Mouse (Mus musculus) megakaryocyte-erythroid progenitor cell, adult 5-6 weeks (primary cell): ENCODE results near the gene Cxcl15. TPM values are rescaled to one million over a fixed set of nuclear protein-coding genes. Genes with fewer than 3 reads are reported as not detected.
A peak's percentile ranks its signal among the peaks of the same experiment; 100 is the strongest.
"Not testable (repeated sequence)": the region's sequence is repeated elsewhere in the genome, so short reads cannot be mapped to it uniquely, and the experiment has no call there.

Experiments
- ATAC-seq: replicated peaks from 2 replicates; pipeline ENCODE4 v1.8.0; 2016; ENCODE audit warnings: mild to moderate bottlenecking, inconsistent platforms; ENCODE audit not compliant: severe bottlenecking, poor library complexity, low FRiP score, low TSS enrichment
- total RNA-seq, 2 experiments: library from RNA; stranded (forward) in 1 of 2; stranded (reverse) in 1 of 2; fragments of 200-1000, 215-1000 nt in 1 of 2; fragments of >200 nt in 1 of 2; fragmentation: Nextera tagmentation in 1 of 2; gene quantifications; 2 replicates each; pipeline ENCODE4 v1.2.3; 2014 to 2017

The Cxcl15 gene
- total RNA-seq, 2 experiments from 2014 or later: not detected

DNA sequence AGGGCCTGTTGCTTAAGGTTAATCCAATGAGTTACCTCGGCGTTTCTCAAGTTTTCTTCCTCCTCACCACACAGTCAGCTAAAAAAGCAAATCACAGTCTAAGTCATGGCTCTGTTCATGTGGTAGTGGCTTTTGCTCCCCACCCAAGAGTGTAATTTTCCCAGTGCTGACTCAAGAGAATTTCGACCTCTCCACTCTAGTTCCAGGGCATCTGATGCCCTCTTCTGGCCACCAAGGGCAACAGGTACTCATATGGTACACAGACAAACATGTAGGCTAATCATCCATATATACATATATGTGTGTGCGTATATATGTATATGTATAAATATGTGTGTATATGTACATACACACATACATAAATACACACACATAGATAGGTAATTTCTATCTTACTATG is 6.2 kb upstream of the Cxcl15 start:
- peak; percentile 55 for ATAC-seq

DNA sequence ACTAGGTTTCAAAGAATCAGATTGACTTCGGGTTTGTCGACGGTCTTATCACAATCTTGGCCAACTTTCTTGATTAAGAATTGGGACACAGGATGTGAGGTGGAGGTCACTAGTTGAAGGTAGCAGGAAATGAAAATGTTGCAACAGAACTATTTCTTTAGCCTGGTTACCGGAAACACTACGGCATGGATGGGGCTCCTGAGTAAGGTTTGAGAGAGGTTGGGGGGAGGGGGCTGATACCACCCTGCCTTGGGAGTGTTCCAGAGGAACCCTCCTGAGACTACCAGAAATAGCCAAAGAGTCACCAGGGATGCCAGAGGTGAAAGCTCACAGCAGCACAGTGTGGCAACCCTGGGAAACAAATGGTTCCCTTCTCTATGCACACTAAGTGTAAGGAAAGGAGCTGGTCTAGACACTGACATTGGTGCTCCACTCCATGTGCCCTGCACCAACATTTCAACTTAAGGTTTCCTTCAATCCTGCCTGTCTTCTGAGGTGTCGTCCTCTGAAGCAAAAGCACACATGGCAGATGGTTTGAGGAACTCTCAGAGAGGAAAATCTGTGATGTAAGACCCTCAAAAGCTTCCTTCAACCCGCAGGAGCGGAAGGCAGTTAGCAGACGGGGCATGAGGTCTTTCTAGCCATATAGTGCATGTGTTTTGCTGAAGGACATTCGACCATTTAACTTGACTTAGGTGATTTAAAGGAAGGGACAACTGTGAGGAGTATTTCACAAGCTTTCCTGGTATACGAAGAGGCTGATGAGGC is 4.8 kb upstream of the Cxcl15 start:
- no peak for ATAC-seq

DNA sequence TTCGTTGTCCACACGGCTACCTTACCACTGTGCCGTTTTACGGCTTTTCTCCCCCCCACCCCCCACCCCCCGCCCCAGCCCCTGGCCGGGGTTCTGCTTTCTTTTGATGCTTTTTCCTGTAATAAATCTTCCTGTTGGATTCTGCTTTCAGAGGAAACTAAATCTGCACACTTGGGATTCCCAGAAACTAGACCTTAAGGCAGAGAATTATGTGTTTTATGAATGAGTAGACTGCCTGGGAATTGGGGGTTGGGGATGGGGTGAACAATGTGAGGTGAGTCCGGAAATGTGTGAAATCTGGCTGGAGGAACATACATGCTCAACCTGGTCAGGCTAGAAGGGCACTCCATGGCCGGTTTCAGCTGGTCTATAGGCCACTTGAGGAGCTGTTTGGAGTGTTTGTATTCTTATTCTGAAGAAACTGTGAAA is 4.2 kb upstream of the Cxcl15 start:
- no peak for ATAC-seq

DNA sequence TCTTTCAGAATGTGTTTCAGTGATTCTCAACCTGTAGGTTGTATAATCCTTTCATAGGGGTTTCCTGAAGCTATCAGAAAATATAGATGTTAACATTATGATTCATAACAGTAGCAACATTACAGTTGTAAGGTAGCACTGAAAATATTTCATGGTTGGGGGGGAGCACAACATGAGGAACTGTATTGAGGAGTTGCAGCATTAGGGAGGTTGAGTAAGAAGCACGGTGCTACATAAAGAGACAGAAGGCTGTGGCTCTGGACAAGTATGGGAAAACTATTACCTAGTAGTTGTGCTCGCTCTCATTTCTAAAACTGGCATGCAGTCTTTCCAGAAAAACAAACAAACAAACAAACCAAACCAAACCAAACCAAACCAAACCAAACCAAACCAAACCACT is 1.1 kb downstream of the Cxcl15 start:
- ATAC-seq: not testable (repeated sequence)

DNA sequence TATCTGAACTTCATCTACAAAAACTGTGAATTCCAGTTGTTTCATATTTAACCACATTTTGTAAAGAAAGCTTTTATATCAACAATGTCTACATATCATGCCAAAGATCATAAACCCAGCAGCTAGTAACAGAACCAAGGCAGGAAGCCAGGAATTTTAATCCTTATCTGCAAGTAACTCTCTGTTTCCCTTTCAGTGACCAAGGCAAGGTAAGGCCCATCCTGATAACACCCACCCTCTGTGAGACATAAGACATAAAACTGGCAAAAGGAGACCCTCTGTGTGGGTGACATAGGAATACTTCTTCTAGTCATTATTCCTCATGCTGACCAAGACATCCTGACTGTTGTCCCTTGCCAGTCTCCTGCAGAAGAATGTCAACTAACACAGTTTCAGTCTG is 10.2 kb downstream of the Cxcl15 start:
- peak; percentile 61; the same call in 1 of the 2 replicates for ATAC-seq

DNA sequence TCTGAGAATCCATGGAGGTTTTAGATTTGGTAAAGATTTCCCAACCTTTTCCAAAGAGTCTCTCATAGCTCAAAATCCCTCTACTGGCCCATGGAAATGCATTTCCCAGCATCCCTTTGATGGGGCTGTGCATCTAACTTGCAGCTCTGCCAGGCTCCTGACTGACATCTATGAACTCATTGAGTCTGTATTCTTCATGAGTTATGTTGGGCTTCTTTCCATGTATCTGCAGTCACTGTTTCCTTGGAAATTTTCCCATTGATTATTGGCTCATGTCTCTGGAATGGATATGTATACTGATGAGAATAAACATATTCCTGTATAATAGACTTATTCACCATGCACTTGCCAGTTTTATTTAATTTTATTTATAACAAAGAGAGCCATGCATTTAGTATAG is 11.7 kb downstream of the Cxcl15 start:
- no peak for ATAC-seq

DNA sequence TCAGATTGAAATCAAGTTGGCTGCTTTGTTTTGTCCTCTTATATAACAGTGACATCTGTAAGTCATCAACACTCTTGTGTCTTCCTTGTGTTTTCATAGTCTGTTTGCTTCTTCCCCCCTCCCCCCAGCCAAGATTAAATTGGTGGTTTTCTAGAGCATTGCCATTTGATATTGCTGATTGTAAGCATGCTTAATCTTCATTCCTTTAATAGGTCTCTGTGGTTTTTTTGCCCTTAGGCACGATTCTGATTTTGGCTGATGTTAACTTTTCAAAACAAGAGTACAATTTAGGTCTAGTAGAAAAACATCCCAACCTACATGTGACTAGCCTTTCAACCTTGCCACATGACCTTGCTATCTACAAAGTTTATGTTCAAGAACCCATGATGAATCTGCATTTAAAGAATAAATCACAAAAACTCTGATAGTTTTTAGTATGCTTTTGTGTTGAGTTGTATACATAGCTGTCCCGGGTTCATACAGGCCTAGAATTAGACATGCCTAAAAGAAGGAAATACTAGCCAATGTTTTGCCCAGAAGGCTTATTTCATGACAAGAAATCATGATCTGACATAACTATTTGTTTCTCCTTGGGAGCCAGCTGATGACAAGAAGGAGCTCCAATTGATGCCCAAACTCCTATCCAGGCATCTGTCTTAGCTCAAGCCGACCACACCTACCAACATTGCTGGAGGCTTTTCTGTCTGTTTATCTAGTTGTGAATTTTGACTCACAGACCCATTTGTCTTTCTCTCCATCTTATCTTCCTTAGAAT is 13.0 kb downstream of the Cxcl15 start:
- ATAC-seq: no peak

DNA sequence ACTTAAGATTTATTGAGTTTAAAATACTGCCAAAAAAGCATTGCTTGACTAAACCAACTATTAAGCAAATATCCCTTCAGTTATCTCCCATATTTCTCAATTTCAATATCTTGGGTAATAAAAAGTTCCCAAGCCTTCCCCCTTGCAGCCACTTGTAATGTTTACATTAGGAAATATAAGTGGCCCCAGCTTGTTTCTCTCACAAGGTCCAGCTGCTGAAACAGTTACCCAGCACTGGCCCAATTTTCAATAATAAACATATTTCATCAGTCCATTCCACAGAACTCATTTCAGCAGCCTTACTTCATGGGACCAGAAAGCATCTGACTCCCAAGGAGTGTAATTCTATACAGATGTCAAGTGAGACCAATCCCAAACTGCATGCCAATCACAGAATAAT is 25.4 kb downstream of the Cxcl15 start:
- no peak for ATAC-seq

DNA sequence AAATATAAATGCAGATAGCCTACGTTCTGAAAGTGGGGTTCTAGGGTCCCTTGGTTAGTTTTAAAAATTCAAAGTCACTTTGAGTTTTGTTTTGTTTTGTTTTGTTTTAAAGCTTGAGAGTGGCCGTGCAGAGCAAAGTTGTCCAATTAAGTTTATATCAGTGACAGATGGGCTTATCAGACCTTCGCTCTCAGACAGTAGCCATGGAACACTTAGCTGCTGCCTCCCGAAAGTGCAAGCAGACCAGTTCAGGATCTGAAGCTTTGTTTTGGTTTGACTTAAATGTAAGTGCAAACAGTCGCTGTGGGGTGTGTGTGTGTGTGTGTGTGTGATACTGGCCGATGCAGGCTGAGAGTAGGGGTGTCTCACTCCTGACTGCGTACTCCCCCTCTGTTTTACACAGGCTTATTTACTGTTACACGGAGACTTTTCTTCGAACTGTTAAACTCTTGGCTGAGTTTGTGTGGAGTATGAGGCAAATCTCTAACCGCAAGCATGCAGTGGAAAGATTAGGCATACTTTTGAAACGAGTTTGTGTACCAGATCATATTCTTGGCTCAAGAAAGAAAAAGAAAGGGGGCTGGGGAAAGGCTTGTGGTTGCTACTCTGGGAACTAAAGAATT is 37.9 kb downstream of the Cxcl15 start:
- ATAC-seq: peak; percentile 94

DNA sequence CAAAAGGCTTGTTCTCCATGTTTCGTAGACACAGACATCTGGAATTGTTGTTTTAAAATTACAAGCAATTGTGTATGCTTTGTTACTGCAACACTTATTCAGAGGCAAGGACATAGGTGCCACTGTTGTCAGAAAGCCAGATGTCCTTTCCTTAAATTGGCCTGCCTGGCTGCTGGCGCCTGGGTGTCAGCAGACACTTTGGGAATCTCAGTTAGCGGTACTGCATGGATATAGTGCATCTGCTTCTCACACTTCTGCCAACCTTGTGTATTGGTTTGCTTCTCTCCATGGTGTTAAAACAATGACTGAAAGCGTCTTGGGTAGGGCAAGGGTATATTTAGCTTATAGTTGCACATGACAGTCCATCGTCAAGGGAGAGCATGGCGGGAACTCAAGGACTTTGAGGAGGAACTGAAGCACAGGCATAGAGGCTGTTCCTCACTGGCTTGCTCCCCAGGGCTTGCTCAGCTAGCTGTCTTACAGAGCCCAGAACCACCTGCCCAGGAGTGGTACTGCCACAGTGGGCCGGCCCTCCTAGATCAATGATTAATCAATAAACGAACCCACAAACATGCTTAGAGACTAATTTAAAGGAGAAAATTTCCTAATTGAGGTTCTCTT is 38.5 kb downstream of the Cxcl15 start:
- ATAC-seq: peak; percentile 22; the same call in 1 of the 2 replicates

DNA sequence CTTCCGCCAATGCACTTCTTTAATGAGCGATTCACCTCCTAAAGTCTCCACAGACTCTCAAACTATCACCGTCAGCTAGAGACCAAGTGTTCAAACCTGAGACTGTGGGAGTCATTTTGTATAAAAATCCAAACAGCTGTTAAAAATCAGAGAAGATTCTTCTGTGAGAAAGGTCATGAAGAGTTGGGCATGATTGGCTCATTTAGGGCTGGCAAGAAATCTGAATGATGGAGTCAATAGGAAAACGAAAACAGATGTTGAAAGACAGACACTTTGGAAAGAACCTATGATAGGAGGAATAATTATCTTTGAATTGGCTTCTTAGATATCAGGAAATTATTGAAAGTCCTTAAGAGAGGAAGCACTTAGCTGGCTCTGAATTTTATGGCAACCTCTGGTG is 40.1 kb downstream of the Cxcl15 start:
- no peak for ATAC-seq

DNA sequence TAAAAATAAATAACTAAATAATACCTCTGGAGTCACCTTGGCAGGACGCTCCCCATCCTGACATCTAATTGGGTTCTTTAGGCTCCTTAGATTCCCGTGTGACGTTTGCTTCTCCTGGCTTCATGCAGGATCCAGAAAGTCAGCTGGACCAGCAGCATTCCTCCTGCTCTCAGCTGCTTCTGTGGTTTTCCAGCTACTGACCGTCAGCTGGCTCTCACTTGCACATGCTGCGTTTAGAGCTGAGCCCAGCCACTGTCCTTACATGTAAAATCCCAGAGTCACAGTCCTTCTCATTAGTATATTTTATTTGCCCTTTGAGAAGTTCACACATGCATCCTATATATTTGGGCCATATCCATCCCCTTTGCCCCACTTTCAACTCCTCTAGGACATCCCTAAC is 44.2 kb downstream of the Cxcl15 start:
- ATAC-seq: no peak

DNA sequence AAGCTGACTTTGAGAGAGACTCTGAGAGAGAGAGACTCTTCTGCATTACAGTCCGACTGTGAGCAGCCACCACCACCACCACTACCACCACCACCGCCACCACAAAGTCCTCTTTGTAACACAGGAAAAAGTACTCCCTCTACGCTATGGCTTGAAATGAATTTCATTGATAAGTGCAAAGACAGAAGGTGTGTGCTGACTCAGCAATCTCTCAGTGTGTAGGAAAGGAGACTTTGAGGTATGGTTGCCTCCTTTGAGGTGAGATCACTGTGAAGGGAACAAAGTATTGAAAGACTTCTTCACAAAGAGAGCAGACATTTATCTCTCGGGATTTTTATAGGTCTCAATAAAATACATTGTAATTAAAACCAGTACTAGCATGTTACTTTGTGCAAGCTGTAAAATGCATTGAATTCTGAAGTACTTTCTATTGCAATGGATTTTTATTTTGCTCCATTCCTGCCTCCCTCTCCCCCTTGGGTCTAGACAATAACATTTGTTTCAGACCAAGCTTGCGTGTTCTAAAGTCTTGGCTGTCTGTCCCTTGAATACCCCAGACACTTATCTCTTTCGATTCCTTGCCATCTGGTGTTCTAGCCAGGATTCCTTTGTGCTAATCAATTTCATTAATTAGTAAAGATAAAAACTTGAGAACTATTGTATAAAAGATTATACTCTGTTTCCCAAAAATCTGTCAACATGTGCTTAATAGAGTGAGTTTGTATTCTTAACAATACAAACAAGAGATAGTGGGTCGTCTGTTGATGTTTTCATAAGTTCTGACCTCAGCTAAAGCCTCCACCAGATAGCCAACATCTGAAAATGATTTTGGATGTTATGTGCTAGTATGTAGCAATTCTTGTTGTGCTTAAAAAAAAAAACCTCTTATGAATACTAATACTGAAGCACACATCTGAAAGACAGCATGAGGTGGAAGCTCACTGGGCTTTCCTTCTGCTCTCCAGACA is 46.9 kb downstream of the Cxcl15 start:
- no peak for ATAC-seq

DNA sequence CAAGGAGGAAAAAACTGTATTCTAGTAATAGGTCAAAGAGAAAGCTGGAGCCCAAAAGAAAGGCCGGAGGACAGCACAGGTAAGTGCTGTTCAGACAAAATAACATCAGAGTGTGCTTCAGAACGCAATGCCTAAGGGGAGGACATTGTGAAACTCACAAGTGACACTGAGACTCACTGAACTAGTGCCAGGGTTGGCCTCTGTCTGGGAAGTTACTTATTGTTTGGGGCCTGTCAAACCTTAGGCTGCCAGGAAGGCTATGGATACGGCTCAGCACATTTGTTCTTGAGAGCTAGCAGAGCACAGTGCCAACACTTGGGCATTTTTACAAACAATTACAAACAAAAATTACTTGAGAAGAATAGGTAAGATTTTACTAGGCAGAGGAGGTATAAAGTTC is 49.6 kb downstream of the Cxcl15 start:
- no peak for ATAC-seq

DNA sequence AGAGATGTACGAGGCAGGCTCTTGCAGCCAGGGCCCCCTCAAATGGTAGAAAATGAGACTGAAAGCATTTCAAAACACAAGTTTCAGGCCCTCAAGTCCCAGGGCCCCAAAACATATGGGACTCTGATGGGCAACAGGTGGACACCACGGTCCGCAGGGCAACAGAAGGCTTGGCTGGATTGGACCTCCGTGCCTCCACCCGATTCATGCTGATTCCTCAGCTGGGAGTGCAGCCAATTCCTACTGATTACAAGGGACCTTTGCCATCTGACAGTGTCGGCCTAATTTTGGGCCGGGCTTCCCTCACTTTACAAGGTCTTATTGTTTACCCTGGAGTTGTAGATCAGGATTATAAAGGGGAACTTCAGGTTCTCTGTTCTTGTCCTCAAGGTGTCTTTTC is 55.8 kb downstream of the Cxcl15 start:
- ATAC-seq: not testable (repeated sequence)

DNA sequence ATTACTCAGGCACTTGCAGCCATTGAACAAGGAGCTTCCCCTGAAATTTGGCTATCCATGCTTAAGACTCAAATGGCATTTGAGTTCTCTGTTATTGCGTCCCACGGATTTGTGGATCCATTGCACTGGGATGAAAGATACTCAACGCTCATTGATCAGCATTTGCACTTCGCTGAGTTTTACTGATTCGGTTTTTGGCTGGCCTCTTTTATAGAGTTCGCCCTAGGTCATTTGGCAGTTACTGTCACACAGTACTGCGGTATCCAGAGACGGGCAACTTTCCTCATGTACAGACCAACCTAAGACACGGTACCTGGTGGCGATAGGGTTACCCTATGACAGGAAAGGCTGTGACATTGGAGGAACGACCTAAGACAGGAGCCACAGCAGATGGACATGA is 57.1 kb downstream of the Cxcl15 start:
- ATAC-seq: not testable (repeated sequence)
